Mouse (Mus musculus): ENCODE results near the gene Olfr1284. TPM values are rescaled to one million over a fixed set of nuclear protein-coding genes. Genes with fewer than 3 reads are reported as not detected.
"Not testable (repeated sequence)": the region's sequence is repeated elsewhere in the genome, so short reads cannot be mapped to it uniquely, and the experiment has no call there.

Olfr1284 gene
- polyA plus RNA-seq (2015; fragmentation: Nextera tagmentation; extraction: Ambion mirVana), result not detected in 2 replicates

DNA sequence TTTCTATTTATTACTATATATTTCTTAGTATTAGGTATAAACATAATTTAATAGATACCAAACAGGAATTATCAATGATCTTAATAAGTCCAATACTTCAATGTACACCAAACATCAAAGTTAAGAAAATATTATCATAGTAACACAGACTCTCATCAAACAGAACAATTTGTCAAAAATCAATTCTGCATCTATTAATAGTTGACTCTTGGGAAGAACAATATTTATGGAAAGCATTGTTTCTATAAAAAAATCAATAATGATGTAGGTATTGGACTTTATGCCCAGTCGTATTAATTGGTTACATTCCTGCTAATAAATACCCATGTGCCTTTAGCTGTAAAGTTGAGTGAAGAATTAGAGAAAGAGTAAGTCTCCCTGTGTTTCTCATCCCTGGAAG, at the start of gene Olfr1284:
Gene Olfr1284, plus strand, starts transcription at position 301 of the 400 bp plus-strand sequence.
- H3K4me1 ChIP-seq (ENCODE audit: control insufficient read depth, insufficient read depth, low read length), result no peaks in the 10 kb centered on the region
- H3K4me2 ChIP-seq (ENCODE audit: low read length), result no peak within 1 kb of the TSS
- no peaks in the 10 kb centered on the region for H3K9me3 ChIP-seq (replicated peaks; ENCODE audit: control insufficient read depth, low read length, poor library complexity, severe bottlenecking)
- 89% methylated on average over 1 of the region's 1 CpGs for WGBS
- H3K4me3 ChIP-seq (ENCODE audit: low read depth, low read length), result no peak within 1 kb of the TSS
- ATAC-seq, result no peak
- H3K27ac ChIP-seq (ENCODE audit: low read length), result no peak within 1 kb of the TSS
- H3K27me3 ChIP-seq (ENCODE audit: control insufficient read depth, insufficient read depth, low read depth, low read length), result no peaks in the 10 kb centered on the region
- H3K9ac ChIP-seq (ENCODE audit: low read depth, low read length), result no peak within 1 kb of the TSS
- no peaks in the 10 kb centered on the region for H3K36me3 ChIP-seq (ENCODE audit: control insufficient read depth, insufficient read depth, low read length)

DNA sequence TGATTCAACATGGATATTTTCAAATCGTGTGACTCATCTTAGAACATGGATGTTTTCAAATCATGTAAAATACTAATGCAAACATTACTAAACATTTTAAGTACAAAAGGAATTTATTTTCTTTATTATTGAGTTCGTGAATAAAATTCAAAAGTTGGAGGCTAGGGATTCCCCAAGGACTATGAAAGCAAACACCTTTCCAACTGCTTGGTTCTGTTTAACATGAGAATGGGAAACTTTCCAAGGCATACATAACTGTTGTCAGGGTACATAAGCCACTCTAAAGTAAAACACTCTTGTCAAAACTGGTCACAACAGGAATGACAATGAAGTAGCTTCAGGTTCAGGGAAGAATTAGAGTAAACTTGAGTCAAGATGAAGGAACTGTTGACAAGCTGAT, 49.1 kb upstream of the Olfr1284 start, which contains the start of gene Olfr1281:
Gene Olfr1281, plus strand, starts transcription at position 301 of the 400 bp plus-strand sequence.
- 72% methylated on average over 2 of the region's 2 CpGs for WGBS
- no peaks in the 10 kb centered on the region for H3K27me3 ChIP-seq (ENCODE audit: control insufficient read depth, insufficient read depth, low read depth, low read length)
- no peak for ATAC-seq
- no peak within 1 kb of the TSS for H3K9ac ChIP-seq (ENCODE audit: low read depth, low read length)
- no peak within 1 kb of the TSS for H3K4me2 ChIP-seq (ENCODE audit: low read length)
- H3K4me3 ChIP-seq (ENCODE audit: low read depth, low read length), result no peak within 1 kb of the TSS
- H3K4me1 ChIP-seq (ENCODE audit: control insufficient read depth, insufficient read depth, low read length), result no peaks in the 10 kb centered on the region
- no peaks in the 10 kb centered on the region for H3K36me3 ChIP-seq (ENCODE audit: control insufficient read depth, insufficient read depth, low read length)
- H3K9me3 ChIP-seq (replicated peaks; ENCODE audit: control insufficient read depth, low read length, poor library complexity, severe bottlenecking), result no peaks in the 10 kb centered on the region
- no peak within 1 kb of the TSS for H3K27ac ChIP-seq (ENCODE audit: low read length)

DNA sequence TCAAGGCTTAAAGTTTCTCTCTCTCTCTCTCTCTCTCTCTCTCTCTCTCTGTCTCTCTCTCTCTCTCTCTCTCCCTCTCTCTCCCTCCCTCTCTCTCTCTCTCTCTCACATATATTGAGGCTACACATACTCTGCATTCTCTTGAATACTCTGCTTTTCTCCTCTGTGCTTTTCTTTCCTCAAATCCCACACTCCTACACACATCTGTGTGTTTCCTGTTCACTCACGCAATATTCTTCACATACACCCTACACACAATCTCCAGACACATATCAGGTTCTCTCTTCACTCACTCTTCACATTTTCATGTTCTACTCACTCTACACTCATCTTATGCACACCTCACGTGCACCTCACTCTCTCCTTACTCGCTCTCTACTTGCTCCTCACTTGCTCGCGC, 41.6 kb upstream of the Olfr1284 start:
- H3K4me2 ChIP-seq (ENCODE audit: low read length); H3K4me1 ChIP-seq (ENCODE audit: control insufficient read depth, insufficient read depth, low read length); H3K27me3 ChIP-seq (ENCODE audit: control insufficient read depth, insufficient read depth, low read depth, low read length); H3K9me3 ChIP-seq (replicated peaks; ENCODE audit: control insufficient read depth, low read length, poor library complexity, severe bottlenecking); ATAC-seq; H3K4me3 ChIP-seq (ENCODE audit: low read depth, low read length); H3K27ac ChIP-seq (ENCODE audit: low read length); H3K36me3 ChIP-seq (ENCODE audit: control insufficient read depth, insufficient read depth, low read length); H3K9ac ChIP-seq (ENCODE audit: low read depth, low read length): not testable (repeated sequence)
- WGBS, result 90% methylated on average over 5 of the region's 5 CpGs

DNA sequence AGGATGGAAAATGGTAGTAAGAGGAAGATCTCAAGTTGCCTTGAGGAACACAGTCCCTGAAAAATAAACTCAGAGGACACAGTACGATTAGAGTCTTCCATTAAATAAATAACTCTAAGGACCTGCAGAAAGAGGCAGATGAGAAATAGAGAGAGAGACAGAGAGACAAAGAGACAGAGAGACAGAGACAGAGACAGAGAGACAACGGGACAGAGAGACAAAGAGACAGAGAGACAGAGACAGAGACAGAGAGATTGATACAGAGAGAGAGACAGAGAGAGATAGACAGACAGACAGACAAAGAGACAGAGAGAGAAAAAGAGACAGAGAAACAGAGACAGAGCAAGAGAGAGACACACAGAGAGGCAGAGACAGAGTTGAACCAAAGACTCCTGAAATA, 39.3 kb upstream of the Olfr1284 start, which contains the start of gene Olfr1282:
Gene Olfr1282, minus strand, starts transcription at position 101 of the 400 bp plus-strand sequence.
- no peak for ATAC-seq
- Histone ChIP-seq H3K27ac (ENCODE audit: low read length) (no peak within 1 kb of the TSS), H3K4me2 (ENCODE audit: low read length) (no peak within 1 kb of the TSS), H3K27me3 (ENCODE audit: control insufficient read depth, insufficient read depth, low read depth, low read length) (no peaks in the 10 kb centered on the region), H3K4me1 (ENCODE audit: control insufficient read depth, insufficient read depth, low read length) (no peaks in the 10 kb centered on the region), H3K4me3 (ENCODE audit: low read depth, low read length) (no peak within 1 kb of the TSS), H3K36me3 (ENCODE audit: control insufficient read depth, insufficient read depth, low read length) (no peaks in the 10 kb centered on the region), H3K9ac (ENCODE audit: low read depth, low read length) (no peak within 1 kb of the TSS), H3K9me3 (replicated peaks; ENCODE audit: control insufficient read depth, low read length, poor library complexity, severe bottlenecking) (no peaks in the 10 kb centered on the region)
- WGBS, result 80% methylated on average over 2 of the region's 2 CpGs

DNA sequence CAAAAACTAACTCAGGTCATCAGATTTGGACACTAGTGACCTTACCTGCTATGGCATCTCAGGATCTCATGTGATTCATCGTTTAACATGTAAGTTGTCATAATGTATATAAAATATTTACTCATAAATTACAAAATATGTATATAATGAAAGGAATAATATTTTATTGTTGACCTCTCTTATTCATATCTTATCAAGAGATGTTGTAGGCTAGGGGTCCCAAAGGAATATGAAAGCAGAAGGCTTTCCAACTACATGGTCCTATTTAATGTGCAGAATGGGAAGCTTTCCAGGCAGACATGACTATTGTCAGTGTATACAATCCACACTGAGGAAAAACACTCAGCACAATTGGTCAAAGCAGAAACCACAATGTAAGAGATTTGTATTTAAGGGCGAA, 8.8 kb upstream of the Olfr1284 start, which contains the start of gene Olfr1283:
Gene Olfr1283, plus strand, starts transcription at position 301 of the 400 bp plus-strand sequence.
- H3K4me2 ChIP-seq (ENCODE audit: low read length), result no peak within 1 kb of the TSS
- no peaks in the 10 kb centered on the region for H3K4me1 ChIP-seq (ENCODE audit: control insufficient read depth, insufficient read depth, low read length)
- no peak for ATAC-seq
- WGBS, result 80% methylated on average over 2 of the region's 2 CpGs
- H3K36me3 ChIP-seq (ENCODE audit: control insufficient read depth, insufficient read depth, low read length), result no peaks in the 10 kb centered on the region
- no peaks in the 10 kb centered on the region for H3K27me3 ChIP-seq (ENCODE audit: control insufficient read depth, insufficient read depth, low read depth, low read length)
- no peak within 1 kb of the TSS for H3K9ac ChIP-seq (ENCODE audit: low read depth, low read length)
- H3K4me3 ChIP-seq (ENCODE audit: low read depth, low read length), result no peak within 1 kb of the TSS
- no peak within 1 kb of the TSS for H3K27ac ChIP-seq (ENCODE audit: low read length)
- no peaks in the 10 kb centered on the region for H3K9me3 ChIP-seq (replicated peaks; ENCODE audit: control insufficient read depth, low read length, poor library complexity, severe bottlenecking)

DNA sequence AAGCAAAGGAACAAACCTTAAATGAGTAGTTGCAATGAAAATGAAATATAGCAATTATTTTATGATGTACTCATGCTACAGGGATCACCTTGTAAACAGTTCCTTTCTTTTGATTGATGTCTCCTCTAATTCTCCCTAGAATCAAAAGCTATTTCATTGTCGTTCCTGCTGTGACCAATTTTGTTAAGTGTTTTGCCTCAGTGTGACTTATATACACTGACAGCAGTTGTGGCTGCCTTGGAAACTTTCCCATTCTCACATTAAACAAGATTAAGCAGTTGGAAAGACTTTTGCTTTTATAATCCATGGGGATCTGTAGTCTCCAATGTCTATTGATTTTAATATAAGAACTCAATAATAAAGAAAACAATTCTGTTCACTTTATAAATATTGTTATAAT, 47.6 kb downstream of the Olfr1284 start, which contains the start of gene Olfr1286:
Gene Olfr1286, minus strand, starts transcription at position 185 of the 400 bp plus-strand sequence.
- ATAC-seq, result no peak
- Histone ChIP-seq H3K4me1 (ENCODE audit: control insufficient read depth, insufficient read depth, low read length) (no peaks in the 10 kb centered on the region), H3K4me3 (ENCODE audit: low read depth, low read length) (no peak within 1 kb of the TSS), H3K9ac (ENCODE audit: low read depth, low read length) (no peak within 1 kb of the TSS), H3K27me3 (ENCODE audit: control insufficient read depth, insufficient read depth, low read depth, low read length) (no peaks in the 10 kb centered on the region), H3K9me3 (replicated peaks; ENCODE audit: control insufficient read depth, low read length, poor library complexity, severe bottlenecking) (no peaks in the 10 kb centered on the region), H3K27ac (ENCODE audit: low read length) (no peak within 1 kb of the TSS), H3K36me3 (ENCODE audit: control insufficient read depth, insufficient read depth, low read length) (no peaks in the 10 kb centered on the region), H3K4me2 (ENCODE audit: low read length) (no peak within 1 kb of the TSS)
- 57% methylated on average over 1 of the region's 1 CpGs for WGBS

Other genes starting within 250 kb of the Olfr1284 start
- gene Gm15130, start 222.6 kb upstream of the Olfr1284 start, polyA plus RNA-seq (2015; fragmentation: Nextera tagmentation; extraction: Ambion mirVana), result not detected in 2 replicates
- gene 4930430A15Rik, start 145.9 kb upstream of the Olfr1284 start, polyA plus RNA-seq (2015; fragmentation: Nextera tagmentation; extraction: Ambion mirVana), result not detected in 2 replicates
- gene Olfr1275, start 140.2 kb upstream of the Olfr1284 start, polyA plus RNA-seq (2015; fragmentation: Nextera tagmentation; extraction: Ambion mirVana), result not detected in 2 replicates
- not detected in 2 replicates for gene Olfr1276, start 121.0 kb upstream of the Olfr1284 start, polyA plus RNA-seq (2015; fragmentation: Nextera tagmentation; extraction: Ambion mirVana)
- gene Olfr1277, start 101.4 kb upstream of the Olfr1284 start, polyA plus RNA-seq (2015; fragmentation: Nextera tagmentation; extraction: Ambion mirVana), result not detected in 2 replicates
- not detected in 2 replicates for gene Olfr1278, start 85.4 kb upstream of the Olfr1284 start, polyA plus RNA-seq (2015; fragmentation: Nextera tagmentation; extraction: Ambion mirVana)
- gene Olfr1279, start 74.9 kb upstream of the Olfr1284 start, polyA plus RNA-seq (2015; fragmentation: Nextera tagmentation; extraction: Ambion mirVana), result not detected in 2 replicates
- gene Olfr1280, start 61.5 kb upstream of the Olfr1284 start, polyA plus RNA-seq (2015; fragmentation: Nextera tagmentation; extraction: Ambion mirVana), result not detected in 2 replicates
- not detected in 2 replicates for gene Olfr1281, start 49.0 kb upstream of the Olfr1284 start, polyA plus RNA-seq (2015; fragmentation: Nextera tagmentation; extraction: Ambion mirVana)
- not detected in 2 replicates for gene Olfr1282, start 39.4 kb upstream of the Olfr1284 start, polyA plus RNA-seq (2015; fragmentation: Nextera tagmentation; extraction: Ambion mirVana)
- not detected in 2 replicates for gene Olfr1283, start 8.7 kb upstream of the Olfr1284 start, polyA plus RNA-seq (2015; fragmentation: Nextera tagmentation; extraction: Ambion mirVana)
- not detected in 2 replicates for gene Olfr1286, start 47.6 kb downstream of the Olfr1284 start, polyA plus RNA-seq (2015; fragmentation: Nextera tagmentation; extraction: Ambion mirVana)
- gene Olfr1287, start 73.6 kb downstream of the Olfr1284 start, polyA plus RNA-seq (2015; fragmentation: Nextera tagmentation; extraction: Ambion mirVana), result not detected in 2 replicates
- not detected in 2 replicates for gene Olfr1288, start 98.6 kb downstream of the Olfr1284 start, polyA plus RNA-seq (2015; fragmentation: Nextera tagmentation; extraction: Ambion mirVana)
- gene Olfr1289, start 105.3 kb downstream of the Olfr1284 start, polyA plus RNA-seq (2015; fragmentation: Nextera tagmentation; extraction: Ambion mirVana), result not detected in 2 replicates
- not detected in 2 replicates for gene Olfr1290, start 118.3 kb downstream of the Olfr1284 start, polyA plus RNA-seq (2015; fragmentation: Nextera tagmentation; extraction: Ambion mirVana)
- gene Olfr1291-ps1, start 121.7 kb downstream of the Olfr1284 start, polyA plus RNA-seq (2015; fragmentation: Nextera tagmentation; extraction: Ambion mirVana), result not detected in 2 replicates
- not detected in 2 replicates for gene Olfr1293-ps, start 149.7 kb downstream of the Olfr1284 start, polyA plus RNA-seq (2015; fragmentation: Nextera tagmentation; extraction: Ambion mirVana)
- gene Olfr1294, start 164.8 kb downstream of the Olfr1284 start, polyA plus RNA-seq (2015; fragmentation: Nextera tagmentation; extraction: Ambion mirVana), result not detected in 2 replicates
- not detected in 2 replicates for gene Olfr1295, start 194.2 kb downstream of the Olfr1284 start, polyA plus RNA-seq (2015; fragmentation: Nextera tagmentation; extraction: Ambion mirVana)